In the genomic region with DNA sequence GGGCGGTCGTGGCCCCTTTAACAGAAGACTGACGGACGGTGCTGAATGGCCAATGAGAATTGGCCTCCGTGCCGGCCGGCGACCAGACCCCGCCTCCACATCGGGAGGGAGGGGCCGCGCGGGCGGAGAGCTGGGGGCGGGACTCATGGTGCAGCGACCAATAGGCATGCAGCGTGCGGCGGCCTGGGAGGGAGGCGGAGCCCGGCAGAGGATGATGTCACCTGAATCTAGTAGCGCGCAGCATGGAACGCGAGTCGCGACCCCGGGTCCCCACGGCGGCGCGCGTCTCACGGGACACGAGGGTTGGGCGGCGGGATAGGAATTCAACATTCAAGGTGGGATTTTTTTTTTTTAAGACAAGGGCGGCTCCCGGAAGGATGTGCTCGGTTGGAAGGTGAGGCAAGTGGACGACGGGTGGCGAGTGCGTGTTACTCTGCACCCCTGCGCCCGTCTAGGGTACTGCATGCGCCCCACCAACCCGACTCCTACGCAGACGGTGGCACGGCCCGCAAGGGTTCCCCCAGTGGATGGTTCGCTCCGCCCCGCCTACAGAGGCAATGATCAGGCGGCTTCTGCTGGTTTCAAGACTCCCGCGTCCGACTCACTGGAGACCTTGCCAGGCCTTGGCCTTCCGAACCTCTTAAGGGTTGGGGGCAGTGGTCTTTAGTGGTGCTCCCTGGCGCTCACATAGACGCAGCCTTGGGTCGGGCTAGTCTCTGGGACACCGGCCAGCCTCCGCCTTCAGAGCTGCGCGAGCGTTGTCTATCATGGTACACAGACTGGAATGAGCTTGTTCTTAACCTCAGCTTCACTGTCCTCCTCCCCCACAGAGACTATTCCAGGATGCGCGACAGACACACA, we compare ENCODE assay signal across 7 mouse cellular contexts. TPM values are rescaled to one million over a fixed set of nuclear protein-coding genes. Genes with fewer than 3 reads are reported as not detected.
A peak's percentile ranks its signal among the peaks of the same experiment; 100 is the strongest.
DNase-seq lines count a peak whose midpoint lies in the region; ATAC-seq lines count a peak whose summit lies in the region.

No protein-coding gene starts in this region.

- under 1% methylated on average over 67 of the region's 70 CpGs for WGBS in embryonic facial prominence, embryonic 11.5 days
- WGBS in limb, embryonic 11.5 days: 1% methylated on average over 66 of the region's 70 CpGs
- WGBS in midbrain, embryonic 14.5 days: under 1% methylated on average over 70 of the region's 70 CpGs

- H3K9ac ChIP-seq in embryonic facial prominence, embryonic 11.5 days (replicated peaks; ENCODE audit: low read length): peak overlapping the region; percentile 72; the same call in 1 of the 2 replicates
- H3K9ac ChIP-seq in limb, embryonic 11.5 days (ENCODE audit: low read length): peak overlapping the region; percentile 59
- peak overlapping the region; percentile 80 for H3K9ac ChIP-seq in midbrain, embryonic 14.5 days (replicated peaks; ENCODE audit: low read length)

- ATAC-seq in embryonic facial prominence, embryonic 11.5 days (replicated peaks; ENCODE audit: insufficient number of reproducible peaks, low FRiP score, low TSS enrichment, low read depth): peak; percentile 75
- ATAC-seq in limb, embryonic 11.5 days (ENCODE audit: insufficient number of reproducible peaks, low FRiP score, low TSS enrichment, low read depth): peak; percentile 88
- peak; percentile 92 for ATAC-seq in midbrain, embryonic 14.5 days (ENCODE audit: low FRiP score, low TSS enrichment)

- H3K27ac ChIP-seq in embryonic facial prominence, embryonic 11.5 days (replicated peaks; ENCODE audit: low read depth, low read length): no peak overlapping the region
- H3K27ac ChIP-seq in limb, embryonic 11.5 days (replicated peaks; ENCODE audit: low read depth, low read length): no peak overlapping the region
- peak overlapping the region; percentile 81 for H3K27ac ChIP-seq in midbrain, embryonic 14.5 days (replicated peaks; ENCODE audit: low read depth, low read length)

- H3K4me2 ChIP-seq in embryonic facial prominence, embryonic 11.5 days (ENCODE audit: low read depth, low read length): peak overlapping the region; percentile 95
- peak overlapping the region; percentile 99 for H3K4me2 ChIP-seq in limb, embryonic 11.5 days (ENCODE audit: low read depth, severe bottlenecking)
- peak overlapping the region; percentile 89 for H3K4me2 ChIP-seq in midbrain, embryonic 14.5 days (ENCODE audit: low read length)

- peaks cover 38% of the 10 kb centered on the region for H3K27me3 ChIP-seq in embryonic facial prominence, embryonic 11.5 days (ENCODE audit: control insufficient read depth, insufficient read depth, low read length)
- H3K27me3 ChIP-seq in limb, embryonic 11.5 days (ENCODE audit: control insufficient read depth, insufficient read depth, low read length): peaks cover 45% of the 10 kb centered on the region
- peaks cover 16% of the 10 kb centered on the region for H3K27me3 ChIP-seq in midbrain, embryonic 14.5 days (ENCODE audit: control insufficient read depth, insufficient read depth, low read length)

- H3K36me3 ChIP-seq in embryonic facial prominence, embryonic 11.5 days (replicated peaks; ENCODE audit: control insufficient read depth, insufficient read depth, low read depth, low read length): no peaks in the 10 kb centered on the region
- no peaks in the 10 kb centered on the region for H3K36me3 ChIP-seq in limb, embryonic 11.5 days (ENCODE audit: control insufficient read depth, insufficient read depth, low read length)
- H3K36me3 ChIP-seq in midbrain, embryonic 14.5 days (ENCODE audit: control insufficient read depth, insufficient read depth, low read length): peaks cover 3% of the 10 kb centered on the region; the same call in 1 of the 2 replicates

- peak overlapping the region; percentile 73 for H3K4me3 ChIP-seq in embryonic facial prominence, embryonic 11.5 days (ENCODE audit: low read depth, low read length)
- H3K4me3 ChIP-seq in limb, embryonic 11.5 days (ENCODE audit: low read depth, low read length): peak overlapping the region; percentile 68
- peak overlapping the region; percentile 83 for H3K4me3 ChIP-seq in midbrain, embryonic 14.5 days (replicated peaks; ENCODE audit: low read depth, low read length)

- peaks cover 12% of the 10 kb centered on the region; the same call in 1 of the 2 replicates for H3K4me1 ChIP-seq in embryonic facial prominence, embryonic 11.5 days (ENCODE audit: control insufficient read depth, insufficient read depth, low read length)
- H3K4me1 ChIP-seq in limb, embryonic 11.5 days (ENCODE audit: control insufficient read depth, insufficient read depth, low read length): peaks cover 14% of the 10 kb centered on the region; the same call in 1 of the 2 replicates
- H3K4me1 ChIP-seq in midbrain, embryonic 14.5 days (ENCODE audit: control insufficient read depth, insufficient read depth, low read length): peaks cover 40% of the 10 kb centered on the region

- DNase-seq in adrenal gland, postnatal 14 days: peak; percentile 99
- peak; percentile 95 for DNase-seq in embryonic facial prominence, embryonic 11.5 days (ENCODE audit: low spot score)
- peak; percentile 100 for DNase-seq in heart, adult 11 months
- DNase-seq in kidney, adult 18-20 months: peak; percentile 98
- DNase-seq in limb, embryonic 11.5 days (ENCODE audit: low spot score): peak; percentile 99
- peak; percentile 98 for DNase-seq in midbrain, embryonic 14.5 days
- DNase-seq in spleen, adult 18-20 months: peak; percentile 96 to 98

- H3K9me3 ChIP-seq in embryonic facial prominence, embryonic 11.5 days (replicated peaks; ENCODE audit: control insufficient read depth, low read length): no peaks in the 10 kb centered on the region
- H3K9me3 ChIP-seq in limb, embryonic 11.5 days (ENCODE audit: control insufficient read depth, low read length): no peaks in the 10 kb centered on the region
- no peaks in the 10 kb centered on the region for H3K9me3 ChIP-seq in midbrain, embryonic 14.5 days (ENCODE audit: control insufficient read depth, low read length)

RNA-seq across cellular contexts. Expression of a gene that starts 0.4 kb away (rescaled TPM):
- 2.1 and 2.4 TPM in 2 replicates for total RNA-seq in adrenal gland, postnatal 14 days (2021)
- 7.4 TPM in 2 replicates for polyA plus RNA-seq in embryonic facial prominence, embryonic 11.5 days (2014; fragmentation: Nextera tagmentation; extraction: Ambion mirVana)
- polyA plus RNA-seq in limb, embryonic 11.5 days (2014; fragmentation: Nextera tagmentation; extraction: Ambion mirVana): 5.4 and 6.1 TPM in 2 replicates
- polyA plus RNA-seq in midbrain, embryonic 14.5 days (2014; fragmentation: Nextera tagmentation; extraction: Ambion mirVana): 26.9 and 28.0 TPM in 2 replicates

RNA-seq across cellular contexts. Expression of a gene that starts 3.1 kb away (rescaled TPM):
- 1.2 and 1.4 TPM in 2 replicates for total RNA-seq in adrenal gland, postnatal 14 days (2021)
- polyA plus RNA-seq in embryonic facial prominence, embryonic 11.5 days (2014; fragmentation: Nextera tagmentation; extraction: Ambion mirVana): 0.77 and 0.86 TPM in 2 replicates
- polyA plus RNA-seq in limb, embryonic 11.5 days (2014; fragmentation: Nextera tagmentation; extraction: Ambion mirVana): 0.43 and 0.89 TPM in 2 replicates
- 11.6 and 26.5 TPM in 2 replicates for polyA plus RNA-seq in midbrain, embryonic 14.5 days (2014; fragmentation: Nextera tagmentation; extraction: Ambion mirVana)

RNA-seq across cellular contexts. Expression of a gene that starts 28.3 kb away (rescaled TPM):
- total RNA-seq in adrenal gland, postnatal 14 days (2021): 265 and 280 TPM in 2 replicates
- polyA plus RNA-seq in embryonic facial prominence, embryonic 11.5 days (2014; fragmentation: Nextera tagmentation; extraction: Ambion mirVana): 71.6 and 75.0 TPM in 2 replicates
- polyA plus RNA-seq in limb, embryonic 11.5 days (2014; fragmentation: Nextera tagmentation; extraction: Ambion mirVana): 87.5 and 93.0 TPM in 2 replicates
- polyA plus RNA-seq in midbrain, embryonic 14.5 days (2014; fragmentation: Nextera tagmentation; extraction: Ambion mirVana): 80.6 and 135 TPM in 2 replicates

RNA-seq across cellular contexts. Expression of a gene that starts 32.2 kb away (rescaled TPM):
- 0.15 and 0.45 TPM in 2 replicates for total RNA-seq in adrenal gland, postnatal 14 days (2021)
- polyA plus RNA-seq in embryonic facial prominence, embryonic 11.5 days (2014; fragmentation: Nextera tagmentation; extraction: Ambion mirVana): 0.33 and 0.34 TPM in 2 replicates
- 0.52 and 0.83 TPM in 2 replicates for polyA plus RNA-seq in limb, embryonic 11.5 days (2014; fragmentation: Nextera tagmentation; extraction: Ambion mirVana)
- polyA plus RNA-seq in midbrain, embryonic 14.5 days (2014; fragmentation: Nextera tagmentation; extraction: Ambion mirVana): not detected in 2 replicates

RNA-seq across cellular contexts. Expression of a gene that starts 33.7 kb away (rescaled TPM):
- total RNA-seq in adrenal gland, postnatal 14 days (2021): 13.5 and 15.1 TPM in 2 replicates
- 5.0 and 7.2 TPM in 2 replicates for polyA plus RNA-seq in embryonic facial prominence, embryonic 11.5 days (2014; fragmentation: Nextera tagmentation; extraction: Ambion mirVana)
- 6.7 and 8.9 TPM in 2 replicates for polyA plus RNA-seq in limb, embryonic 11.5 days (2014; fragmentation: Nextera tagmentation; extraction: Ambion mirVana)
- 8.4 and 9.5 TPM in 2 replicates for polyA plus RNA-seq in midbrain, embryonic 14.5 days (2014; fragmentation: Nextera tagmentation; extraction: Ambion mirVana)
